Mouse (Mus musculus): ENCODE results near the gene Bmp7. TPM values are rescaled to one million over a fixed set of nuclear protein-coding genes. Genes with fewer than 3 reads are reported as not detected.

Bmp7 gene
- polyA plus RNA-seq, 1 experiment from 2014 or later, result 7.4 TPM

DNA sequence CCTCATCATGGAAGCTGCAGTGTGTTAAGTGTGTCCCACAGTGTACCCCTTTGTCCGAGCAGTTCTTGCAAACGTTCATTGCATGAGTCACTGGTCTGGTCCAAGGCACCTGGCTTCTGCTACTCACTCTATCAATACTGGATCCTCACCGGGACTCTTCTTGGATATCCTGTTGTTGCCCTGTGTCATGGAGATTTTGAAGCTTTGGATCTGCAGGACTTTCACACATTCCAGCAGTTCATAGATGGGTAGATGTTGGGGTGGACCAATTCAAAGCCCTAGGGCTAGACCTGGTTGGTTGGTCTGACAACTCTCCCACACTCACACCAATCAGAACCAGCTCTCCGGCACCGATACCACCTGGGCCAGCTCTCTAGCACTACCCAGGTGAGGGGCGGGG, 103.6 kb downstream of the Bmp7 start:
- peaks cover 3% of the 10 kb centered on the region; the same call in 1 of the 2 replicates for H3K4me1 ChIP-seq (replicated peaks; ENCODE audit: control insufficient read depth, insufficient read depth, low read length)
- no peak overlapping the region for H3K4me3 ChIP-seq (replicated peaks; ENCODE audit: low read length)
- ATAC-seq, result no peak
- H3K36me3 ChIP-seq (ENCODE audit: control insufficient read depth, insufficient read depth), result no peaks in the 10 kb centered on the region
- no peaks in the 10 kb centered on the region for H3K27me3 ChIP-seq (replicated peaks; ENCODE audit: control insufficient read depth, insufficient read depth, low read length)
- H3K9ac ChIP-seq (replicated peaks; ENCODE audit: low read depth, low read length), result no peak overlapping the region
- 87% methylated on average over 6 of the region's 6 CpGs for WGBS
- no peak overlapping the region for H3K27ac ChIP-seq (ENCODE audit: low read length)
- H3K4me2 ChIP-seq (ENCODE audit: low read length), result no peak overlapping the region
- H3K9me3 ChIP-seq (ENCODE audit: control insufficient read depth, low read length), result no peaks in the 10 kb centered on the region

DNA sequence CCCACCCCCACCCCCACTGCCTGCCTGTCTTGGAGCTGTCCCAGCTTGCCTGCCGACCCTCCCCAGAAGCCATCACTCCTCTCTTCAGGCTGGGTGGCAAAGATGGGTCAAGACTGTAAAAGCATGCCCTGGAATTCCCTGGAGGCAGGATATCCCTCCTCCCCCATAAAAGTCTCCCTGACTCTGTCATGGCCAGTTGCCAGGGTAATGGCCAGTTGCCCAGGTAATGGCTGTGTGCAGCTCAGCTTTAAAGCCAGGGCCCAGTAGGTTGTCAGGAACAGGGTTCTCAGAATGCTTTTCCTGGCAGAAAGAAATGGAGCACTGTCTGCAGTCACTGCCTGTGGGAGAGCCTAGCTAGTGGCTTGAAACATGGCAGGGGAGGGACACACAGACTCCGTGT, 106.9 kb downstream of the Bmp7 start:
- Histone ChIP-seq H3K4me1 (replicated peaks; ENCODE audit: control insufficient read depth, insufficient read depth, low read length) (peaks cover 3% of the 10 kb centered on the region; the same call in 1 of the 2 replicates), H3K4me3 (replicated peaks; ENCODE audit: low read length) (no peak overlapping the region), H3K9me3 (ENCODE audit: control insufficient read depth, low read length) (no peaks in the 10 kb centered on the region), H3K9ac (replicated peaks; ENCODE audit: low read depth, low read length) (no peak overlapping the region), H3K27me3 (replicated peaks; ENCODE audit: control insufficient read depth, insufficient read depth, low read length) (no peaks in the 10 kb centered on the region), H3K36me3 (ENCODE audit: control insufficient read depth, insufficient read depth) (no peaks in the 10 kb centered on the region), H3K27ac (ENCODE audit: low read length) (no peak overlapping the region), H3K4me2 (ENCODE audit: low read length) (no peak overlapping the region)
- ATAC-seq, result no peak
- 30% methylated on average over 2 of the region's 2 CpGs for WGBS

DNA sequence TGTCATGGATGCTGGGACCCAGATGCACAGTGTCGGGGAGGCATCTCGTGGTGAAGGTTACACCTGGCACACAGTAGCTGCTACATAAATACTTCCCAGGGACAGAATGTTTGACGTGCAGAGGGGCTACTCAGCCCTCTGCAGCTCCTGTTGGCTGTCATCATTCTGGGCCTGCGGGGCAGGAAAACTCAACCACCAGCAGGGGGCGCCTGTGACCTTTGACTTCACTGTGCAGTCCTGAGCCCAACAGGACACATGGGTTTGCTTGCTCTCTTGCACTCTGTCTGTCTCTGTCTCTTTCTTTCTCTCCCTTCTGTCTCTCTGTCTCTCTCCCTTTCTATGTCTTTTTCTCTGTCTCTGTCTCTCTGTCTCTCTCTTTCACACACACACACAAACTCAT, 108.4 kb downstream of the Bmp7 start:
- ATAC-seq, result peak; percentile 60
- no peak overlapping the region for H3K4me2 ChIP-seq (ENCODE audit: low read length)
- H3K4me1 ChIP-seq (replicated peaks; ENCODE audit: control insufficient read depth, insufficient read depth, low read length), result 0 out of 2 replicates have a peak, but pooled peaks cover 3% of the 10 kb centered on the region
- WGBS, result 17% methylated on average over 5 of the region's 5 CpGs
- H3K27ac ChIP-seq (ENCODE audit: low read length), result no peak overlapping the region
- H3K4me3 ChIP-seq (replicated peaks; ENCODE audit: low read length), result no peak overlapping the region
- no peaks in the 10 kb centered on the region for H3K36me3 ChIP-seq (ENCODE audit: control insufficient read depth, insufficient read depth)
- no peaks in the 10 kb centered on the region for H3K9me3 ChIP-seq (ENCODE audit: control insufficient read depth, low read length)
- no peak overlapping the region for H3K9ac ChIP-seq (replicated peaks; ENCODE audit: low read depth, low read length)
- no peaks in the 10 kb centered on the region for H3K27me3 ChIP-seq (replicated peaks; ENCODE audit: control insufficient read depth, insufficient read depth, low read length)

DNA sequence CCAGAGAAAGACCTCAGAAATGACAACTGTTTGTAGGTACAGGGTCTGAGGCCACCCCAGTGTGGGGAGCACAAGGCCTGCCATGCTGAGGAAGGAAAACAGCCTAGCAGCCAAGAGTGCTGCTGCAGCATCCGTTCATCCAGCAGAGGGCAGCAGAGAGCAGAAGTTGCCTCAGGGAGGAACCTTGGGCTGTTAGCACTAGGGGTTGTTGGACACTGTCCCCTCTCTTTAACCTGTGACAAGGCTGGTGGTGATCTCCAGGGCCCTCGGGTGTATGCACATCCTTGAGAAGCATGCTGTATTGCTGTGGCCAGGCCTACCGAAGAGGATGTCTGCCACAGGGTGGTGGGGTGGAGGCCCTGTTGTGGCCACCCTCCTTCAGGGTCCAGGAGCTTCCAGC, 109.0 kb downstream of the Bmp7 start:
- Histone ChIP-seq H3K9me3 (ENCODE audit: control insufficient read depth, low read length) (no peaks in the 10 kb centered on the region), H3K27me3 (replicated peaks; ENCODE audit: control insufficient read depth, insufficient read depth, low read length) (no peaks in the 10 kb centered on the region), H3K4me3 (replicated peaks; ENCODE audit: low read length) (no peak overlapping the region), H3K4me1 (replicated peaks; ENCODE audit: control insufficient read depth, insufficient read depth, low read length) (0 out of 2 replicates have a peak, but pooled peaks cover 3% of the 10 kb centered on the region), H3K9ac (replicated peaks; ENCODE audit: low read depth, low read length) (no peak overlapping the region), H3K27ac (ENCODE audit: low read length) (no peak overlapping the region), H3K36me3 (ENCODE audit: control insufficient read depth, insufficient read depth) (no peaks in the 10 kb centered on the region), H3K4me2 (ENCODE audit: low read length) (no peak overlapping the region)
- WGBS, result 17% methylated on average over 3 of the region's 3 CpGs
- ATAC-seq, result peak; percentile 67

DNA sequence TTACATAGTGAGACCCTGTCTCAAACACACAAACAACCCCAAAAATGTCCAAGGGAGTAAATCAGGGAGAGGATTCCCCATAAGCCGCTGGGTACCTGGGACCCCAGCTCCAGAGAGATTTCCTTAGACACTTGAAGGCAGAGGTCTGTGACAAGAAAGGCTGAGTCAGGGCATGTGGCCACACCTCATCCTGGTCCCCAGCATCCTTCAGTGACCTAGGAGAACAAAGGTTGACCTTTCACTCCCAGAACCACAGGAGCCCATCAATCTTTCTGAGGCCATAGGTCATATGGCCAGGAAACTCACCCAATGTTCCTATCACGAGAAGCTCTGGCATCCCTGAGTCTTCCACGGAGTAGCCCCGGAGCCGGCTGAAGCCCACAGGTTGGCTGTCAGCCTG, 111.9 kb downstream of the Bmp7 start:
- Histone ChIP-seq H3K4me3 (replicated peaks; ENCODE audit: low read length) (no peak overlapping the region), H3K4me2 (ENCODE audit: low read length) (no peak overlapping the region), H3K27ac (ENCODE audit: low read length) (no peak overlapping the region), H3K9ac (replicated peaks; ENCODE audit: low read depth, low read length) (no peak overlapping the region), H3K4me1 (replicated peaks; ENCODE audit: control insufficient read depth, insufficient read depth, low read length) (peaks cover 9% of the 10 kb centered on the region), H3K36me3 (ENCODE audit: control insufficient read depth, insufficient read depth) (no peaks in the 10 kb centered on the region), H3K9me3 (ENCODE audit: control insufficient read depth, low read length) (no peaks in the 10 kb centered on the region), H3K27me3 (replicated peaks; ENCODE audit: control insufficient read depth, insufficient read depth, low read length) (peaks cover 6% of the 10 kb centered on the region; the same call in 1 of the 2 replicates)
- ATAC-seq, result no peak
- 61% methylated on average over 5 of the region's 5 CpGs for WGBS

DNA sequence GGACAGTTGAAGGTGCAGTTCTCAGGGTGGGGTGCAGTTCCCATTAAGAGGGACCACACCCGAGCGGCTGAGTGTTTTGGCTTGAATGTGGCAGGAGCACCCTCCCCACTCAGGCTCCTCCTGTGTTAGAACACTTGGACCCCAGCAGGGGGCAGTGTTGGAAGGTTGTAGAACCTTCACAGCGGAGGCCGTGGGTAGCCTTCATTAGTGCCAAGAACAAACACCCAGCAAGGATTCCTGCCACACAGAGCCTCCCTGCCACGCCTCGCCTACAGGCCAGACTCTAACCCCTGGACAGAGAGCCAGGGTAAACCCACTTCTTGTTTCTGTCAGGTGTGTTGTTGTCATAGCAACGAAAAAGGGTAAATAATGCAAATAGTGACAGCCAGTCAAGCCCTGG, 112.6 kb downstream of the Bmp7 start:
- WGBS, result 62% methylated on average over 7 of the region's 7 CpGs
- ATAC-seq, result no peak
- Histone ChIP-seq H3K27me3 (replicated peaks; ENCODE audit: control insufficient read depth, insufficient read depth, low read length) (peaks cover 8% of the 10 kb centered on the region; the same call in 1 of the 2 replicates), H3K9ac (replicated peaks; ENCODE audit: low read depth, low read length) (no peak overlapping the region), H3K27ac (ENCODE audit: low read length) (no peak overlapping the region), H3K4me3 (replicated peaks; ENCODE audit: low read length) (no peak overlapping the region), H3K9me3 (ENCODE audit: control insufficient read depth, low read length) (no peaks in the 10 kb centered on the region), H3K4me1 (replicated peaks; ENCODE audit: control insufficient read depth, insufficient read depth, low read length) (peaks cover 7% of the 10 kb centered on the region), H3K4me2 (ENCODE audit: low read length) (no peak overlapping the region), H3K36me3 (ENCODE audit: control insufficient read depth, insufficient read depth) (no peaks in the 10 kb centered on the region)

DNA sequence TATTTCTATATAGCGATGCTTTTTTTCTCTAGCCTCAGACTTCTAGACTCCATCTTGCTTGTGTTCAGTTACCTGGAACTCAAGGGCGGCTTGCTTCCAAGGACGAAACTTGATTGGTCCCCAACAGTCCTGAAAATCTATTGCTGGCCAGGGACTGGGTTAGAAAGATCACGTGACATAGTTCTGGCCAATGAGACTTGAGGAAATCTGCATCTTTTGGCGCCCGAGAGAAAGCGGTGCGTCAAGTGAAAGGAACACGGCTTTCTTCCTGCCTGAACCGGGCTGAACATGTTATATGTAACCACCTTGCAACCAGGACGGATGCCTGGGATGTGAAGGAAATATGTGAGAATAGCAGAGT, 114.4 kb downstream of the Bmp7 start:
- Histone ChIP-seq H3K9me3 (ENCODE audit: control insufficient read depth, low read length) (no peaks in the 10 kb centered on the region), H3K9ac (replicated peaks; ENCODE audit: low read depth, low read length) (no peak overlapping the region), H3K4me3 (replicated peaks; ENCODE audit: low read length) (no peak overlapping the region), H3K36me3 (ENCODE audit: control insufficient read depth, insufficient read depth) (no peaks in the 10 kb centered on the region), H3K4me1 (replicated peaks; ENCODE audit: control insufficient read depth, insufficient read depth, low read length) (peaks cover 7% of the 10 kb centered on the region), H3K27ac (ENCODE audit: low read length) (no peak overlapping the region), H3K27me3 (replicated peaks; ENCODE audit: control insufficient read depth, insufficient read depth, low read length) (peaks cover 8% of the 10 kb centered on the region; the same call in 1 of the 2 replicates), H3K4me2 (ENCODE audit: low read length) (no peak overlapping the region)
- WGBS, result 87% methylated on average over 11 of the region's 11 CpGs
- no peak for ATAC-seq

DNA sequence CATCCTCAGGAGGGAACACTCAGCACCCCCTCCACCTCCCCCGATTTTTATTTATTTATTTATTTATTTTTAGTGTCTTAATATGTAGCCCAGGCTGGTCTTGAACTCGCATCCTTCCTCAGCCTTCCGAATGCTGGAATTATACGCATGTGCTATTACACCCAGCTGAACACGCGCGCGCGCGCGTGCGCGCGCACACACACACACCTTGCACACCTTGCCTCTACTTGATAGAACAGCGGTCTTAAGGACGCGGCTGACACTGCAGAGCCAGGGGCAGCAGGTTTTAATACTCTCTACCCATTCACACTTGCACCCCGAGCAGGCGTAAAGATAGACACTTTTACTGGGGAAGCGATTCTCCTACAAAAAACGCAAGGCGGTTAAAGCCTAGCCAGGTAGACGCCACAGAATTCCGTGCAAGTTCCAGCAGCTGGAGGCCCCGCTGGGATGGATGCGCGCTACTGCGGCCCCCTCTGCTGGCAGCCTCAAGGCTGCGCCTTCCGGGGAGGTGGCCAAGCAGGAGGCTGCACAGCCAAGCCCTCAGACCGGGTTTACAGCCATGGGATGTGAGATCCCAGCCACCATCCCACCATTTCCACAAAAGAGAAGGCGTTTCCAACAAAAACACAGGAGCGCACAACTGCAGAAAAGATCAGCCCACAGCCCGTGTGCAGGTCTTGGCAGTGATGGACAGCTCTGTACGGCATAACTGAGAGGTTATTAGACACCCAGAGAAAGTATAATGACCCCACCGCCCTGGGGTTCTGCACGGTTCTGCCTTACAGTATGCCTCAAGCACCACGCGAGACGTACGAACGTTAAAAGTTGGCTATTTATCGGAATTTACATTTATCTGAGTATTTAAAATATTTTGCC, 115.0 kb downstream of the Bmp7 start:
- no peak overlapping the region for H3K27ac ChIP-seq (ENCODE audit: low read length)
- no peak overlapping the region for H3K9ac ChIP-seq (replicated peaks; ENCODE audit: low read depth, low read length)
- H3K9me3 ChIP-seq (ENCODE audit: control insufficient read depth, low read length), result no peaks in the 10 kb centered on the region
- peak overlapping the region; percentile 45 for H3K4me2 ChIP-seq (ENCODE audit: low read length)
- peak overlapping the region; percentile 16; the same call in 1 of the 2 replicates for H3K4me3 ChIP-seq (replicated peaks; ENCODE audit: low read length)
- ATAC-seq, result peak; percentile 73; the same call in 1 of the 2 replicates
- 18% methylated on average over 43 of the region's 43 CpGs for WGBS
- peaks cover 7% of the 10 kb centered on the region for H3K4me1 ChIP-seq (replicated peaks; ENCODE audit: control insufficient read depth, insufficient read depth, low read length)
- peaks cover 8% of the 10 kb centered on the region; the same call in 1 of the 2 replicates for H3K27me3 ChIP-seq (replicated peaks; ENCODE audit: control insufficient read depth, insufficient read depth, low read length)
- no peaks in the 10 kb centered on the region for H3K36me3 ChIP-seq (ENCODE audit: control insufficient read depth, insufficient read depth)

DNA sequence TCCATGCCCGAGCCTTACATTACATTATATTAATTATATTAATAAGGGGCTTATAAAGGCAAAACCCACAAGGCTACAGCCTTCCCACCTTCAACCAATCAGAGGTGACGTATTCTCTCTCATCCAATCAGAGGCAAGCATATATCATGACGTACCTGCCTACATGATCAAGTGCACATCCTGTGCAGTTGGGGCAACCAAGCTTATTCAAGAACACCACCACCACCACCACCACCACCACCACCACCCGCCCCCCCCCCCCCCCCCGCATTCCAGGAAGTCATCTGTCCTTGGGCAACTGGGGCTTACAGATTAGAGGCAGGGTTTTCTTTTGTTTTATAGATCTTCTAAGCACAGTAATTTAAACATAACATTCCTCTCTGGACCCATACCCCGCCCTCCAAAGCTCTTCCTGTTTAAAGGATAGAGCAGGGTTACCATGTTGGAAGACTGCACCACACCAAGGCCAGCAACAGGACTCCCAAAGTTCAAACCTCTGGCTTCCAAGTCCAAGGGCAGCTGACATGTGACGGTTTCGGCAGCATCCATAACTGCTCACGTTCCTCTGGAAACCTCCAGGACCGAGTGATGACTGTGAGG, 121.4 kb downstream of the Bmp7 start:
- Histone ChIP-seq H3K4me2 (ENCODE audit: low read length) (no peak overlapping the region), H3K4me1 (replicated peaks; ENCODE audit: control insufficient read depth, insufficient read depth, low read length) (no peaks in the 10 kb centered on the region), H3K9ac (replicated peaks; ENCODE audit: low read depth, low read length) (no peak overlapping the region), H3K27me3 (replicated peaks; ENCODE audit: control insufficient read depth, insufficient read depth, low read length) (peaks cover 4% of the 10 kb centered on the region; the same call in 1 of the 2 replicates), H3K36me3 (ENCODE audit: control insufficient read depth, insufficient read depth) (no peaks in the 10 kb centered on the region), H3K4me3 (replicated peaks; ENCODE audit: low read length) (no peak overlapping the region), H3K27ac (ENCODE audit: low read length) (no peak overlapping the region), H3K9me3 (ENCODE audit: control insufficient read depth, low read length) (no peaks in the 10 kb centered on the region)
- 87% methylated on average over 10 of the region's 10 CpGs for WGBS
- ATAC-seq, result no peak
